Mouse (Mus musculus) kidney, embryonic 15.5 days (tissue): Measurements from ENCODE around the gene Zmiz1. TPM values are rescaled to one million over a fixed set of nuclear protein-coding genes. Genes with fewer than 3 reads are reported as not detected.

Experiments
- ATAC-seq: fragments of 200-750 bp; cut with Nextera tagmentation; replicated peaks from 2 replicates; pipeline ENCODE4 v1.8.0; 2017; ENCODE audit warnings: moderate TSS enrichment; ENCODE audit not compliant: low FRiP score
- H3K27ac ChIP-seq: fragments of 300-500 bp; sonication (generic); 2 replicates; pipeline ENCODE4 v1.5.1; 2015; ENCODE audit warnings: mild to moderate bottlenecking, inconsistent platforms
- H3K27me3 ChIP-seq: fragments of 300-500 bp; sonication (generic); 2 replicates; pipeline ENCODE4 v1.6.1; 2015; ENCODE audit warnings: inconsistent platforms
- H3K36me3 ChIP-seq: fragments of 300-500 bp; sonication (generic); 2 replicates; pipeline ENCODE4 v1.6.1; 2015; ENCODE audit warnings: inconsistent platforms
- H3K4me1 ChIP-seq: fragments of 300-500 bp; sonication (generic); 2 replicates; pipeline ENCODE4 v1.6.1; 2015; ENCODE audit warnings: inconsistent platforms
- H3K4me2 ChIP-seq: fragments of 300-500 bp; sonication (generic); 2 replicates; pipeline ENCODE4 v1.6.1; 2015; ENCODE audit warnings: moderate library complexity, mild to moderate bottlenecking, inconsistent platforms
- H3K4me3 ChIP-seq: fragments of 300-500 bp; sonication (generic); replicated peaks from 2 replicates; pipeline ENCODE4 v1.5.1; 2015; ENCODE audit warnings: mild to moderate bottlenecking, inconsistent platforms
- H3K9ac ChIP-seq: fragments of 300-500 bp; sonication (generic); 2 replicates; pipeline ENCODE4 v1.6.1; 2015; ENCODE audit warnings: mild to moderate bottlenecking, inconsistent platforms
- H3K9me3 ChIP-seq: fragments of 300-500 bp; sonication (generic); replicated peaks from 2 replicates; pipeline ENCODE4 v1.6.1; 2016; ENCODE audit warnings: inconsistent platforms
- WGBS: fragments of 180-500 bp; shearing (Covaris S2); methylation state at CpG from one replicate; pipeline ENCODE4 v1.1.7; 2015; ENCODE audit warnings: mixed read lengths; 5-methylcytosine and 5-hydroxymethylcytosine counted together
- polyA plus RNA-seq: library from polyadenylated mRNA; unstranded; fragments of >200 nt; fragmentation: Nextera tagmentation; extraction: Ambion mirVana; gene quantifications from 2 replicates; pipeline ENCODE4 v1.2.1, GENCODE M21; 2015

Zmiz1 gene
- polyA plus RNA-seq, 1 experiment from 2014 or later: 47.3 TPM

DNA sequence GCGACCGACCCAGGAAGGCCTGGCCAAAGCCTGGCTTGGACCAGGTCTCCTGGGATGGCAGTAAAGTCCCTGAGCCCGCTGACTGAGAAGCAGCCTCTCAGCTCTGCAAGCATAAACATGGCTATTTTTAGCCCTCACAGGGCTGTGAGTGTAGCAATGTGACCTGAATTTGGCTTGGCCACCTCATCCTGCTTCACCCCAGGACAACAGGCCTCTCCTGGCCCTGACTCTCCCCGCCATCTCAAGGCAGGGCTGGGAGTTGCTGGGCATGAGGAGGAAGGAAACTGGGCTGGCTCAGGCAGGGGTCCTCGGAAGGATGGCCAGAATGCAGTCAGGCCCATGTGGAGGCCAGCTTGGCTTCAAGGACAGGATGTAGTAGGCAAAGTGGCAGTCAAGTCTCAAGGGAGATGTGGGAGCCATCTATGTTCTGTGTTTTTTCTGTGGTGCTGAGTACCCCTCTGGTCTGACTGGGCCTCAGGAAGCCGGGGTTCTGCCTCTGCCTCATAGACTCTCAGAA, 29.2 kb downstream of the Zmiz1 start:
- H3K27me3 ChIP-seq: no peaks in the 10 kb centered on the region
- 62% methylated on average over 6 of the region's 6 CpGs for WGBS
- H3K4me2 ChIP-seq: no peak overlapping the region
- no peaks in the 10 kb centered on the region for H3K9me3 ChIP-seq
- H3K36me3 ChIP-seq: no peaks in the 10 kb centered on the region
- H3K9ac ChIP-seq: no peak overlapping the region
- peak overlapping the region; percentile 59 for H3K27ac ChIP-seq
- no peak for ATAC-seq
- H3K4me3 ChIP-seq: no peak overlapping the region
- peaks cover 99% of the 10 kb centered on the region for H3K4me1 ChIP-seq

- WGBS: 65% methylated on average over 6 of the region's 6 CpGs
Observed at GRCm38 (mm10) chr14:25489336-25490078, 30.5 kb downstream of the Zmiz1 start.

GRCm38 (mm10) chr14:25491961-25492360, 33.0 kb downstream of the Zmiz1 start:
- Histone ChIP-seq H3K27me3 (no peaks in the 10 kb centered on the region), H3K9me3 (no peaks in the 10 kb centered on the region), H3K4me2 (no peak overlapping the region), H3K36me3 (no peaks in the 10 kb centered on the region), H3K9ac (no peak overlapping the region), H3K4me3 (no peak overlapping the region), H3K4me1 (peaks cover 100% of the 10 kb centered on the region), H3K27ac (no peak overlapping the region)
- 80% methylated on average over 5 of the region's 5 CpGs for WGBS
- ATAC-seq: no peak

More at GRCm38 (mm10) chr14:25489336-25490078, 30.5 kb downstream of the Zmiz1 start:
- H3K4me3 ChIP-seq: no peak overlapping the region
- no peak overlapping the region for H3K9ac ChIP-seq
- 0 out of 2 replicates have a peak, but pooled peaks have one; percentile 52 for ATAC-seq
- H3K4me2 ChIP-seq: no peak overlapping the region
- H3K4me1 ChIP-seq: peaks cover 99% of the 10 kb centered on the region
- H3K36me3 ChIP-seq: no peaks in the 10 kb centered on the region
- H3K27me3 ChIP-seq: no peaks in the 10 kb centered on the region
- no peaks in the 10 kb centered on the region for H3K9me3 ChIP-seq
- H3K27ac ChIP-seq: 0 out of 2 replicates have a peak overlapping the region, but pooled peaks have one; percentile 0

DNA sequence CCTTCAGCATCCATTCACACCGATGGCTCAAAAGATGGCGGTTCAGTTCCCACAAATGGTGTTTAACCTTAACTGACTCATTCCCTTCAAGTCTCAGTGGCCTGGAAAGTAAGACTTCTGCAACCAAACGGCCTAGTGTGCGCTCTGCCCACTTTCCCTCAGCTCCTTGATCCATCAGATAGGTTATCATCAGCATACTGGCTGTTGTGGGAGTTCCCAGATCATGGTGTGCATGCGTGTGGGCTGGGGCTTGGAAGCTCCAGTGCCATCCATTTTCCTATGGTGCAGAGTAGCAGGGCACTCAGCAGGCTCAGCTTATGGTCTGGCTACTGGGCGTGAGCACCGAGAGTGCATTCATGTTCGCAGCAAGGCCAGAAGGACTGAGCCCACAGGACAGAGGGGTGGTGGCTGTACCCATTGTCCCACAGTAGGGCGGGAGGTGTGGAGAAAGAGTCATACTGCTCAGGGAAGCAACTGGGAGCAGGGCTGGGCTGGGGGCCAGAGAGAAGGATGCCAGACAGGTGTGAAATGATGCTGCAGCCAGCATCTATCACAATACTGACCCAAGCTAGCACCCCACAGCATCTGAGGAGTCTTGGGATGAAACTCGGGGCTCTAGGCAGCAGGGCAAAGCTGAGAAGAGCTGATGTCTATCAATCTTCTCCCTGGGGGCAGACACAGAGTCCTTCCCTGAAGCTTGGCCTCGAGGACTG, 33.7 kb downstream of the Zmiz1 start:
- ATAC-seq: no peak
- H3K9me3 ChIP-seq: no peaks in the 10 kb centered on the region
- no peaks in the 10 kb centered on the region for H3K36me3 ChIP-seq
- WGBS: 69% methylated on average over 11 of the region's 11 CpGs
- no peaks in the 10 kb centered on the region for H3K27me3 ChIP-seq
- H3K4me2 ChIP-seq: no peak overlapping the region
- H3K4me1 ChIP-seq: peaks cover 100% of the 10 kb centered on the region
- H3K4me3 ChIP-seq: no peak overlapping the region
- no peak overlapping the region for H3K9ac ChIP-seq
- H3K27ac ChIP-seq: peak overlapping the region; percentile 42; the same call in 1 of the 2 replicates

- H3K36me3 ChIP-seq: no peaks in the 10 kb centered on the region
- H3K4me2 ChIP-seq: no peak overlapping the region
- peak overlapping the region; percentile 42; the same call in 1 of the 2 replicates for H3K27ac ChIP-seq
- H3K9ac ChIP-seq: no peak overlapping the region
- 54% methylated on average over 22 of the region's 22 CpGs for WGBS
- no peaks in the 10 kb centered on the region for H3K9me3 ChIP-seq
- no peak; the same call in 1 of the 2 replicates for ATAC-seq
- no peaks in the 10 kb centered on the region for H3K27me3 ChIP-seq
- peaks cover 100% of the 10 kb centered on the region for H3K4me1 ChIP-seq
- H3K4me3 ChIP-seq: no peak overlapping the region
Observed at GRCm38 (mm10) chr14:25493301-25494241, 34.6 kb downstream of the Zmiz1 start.

DNA sequence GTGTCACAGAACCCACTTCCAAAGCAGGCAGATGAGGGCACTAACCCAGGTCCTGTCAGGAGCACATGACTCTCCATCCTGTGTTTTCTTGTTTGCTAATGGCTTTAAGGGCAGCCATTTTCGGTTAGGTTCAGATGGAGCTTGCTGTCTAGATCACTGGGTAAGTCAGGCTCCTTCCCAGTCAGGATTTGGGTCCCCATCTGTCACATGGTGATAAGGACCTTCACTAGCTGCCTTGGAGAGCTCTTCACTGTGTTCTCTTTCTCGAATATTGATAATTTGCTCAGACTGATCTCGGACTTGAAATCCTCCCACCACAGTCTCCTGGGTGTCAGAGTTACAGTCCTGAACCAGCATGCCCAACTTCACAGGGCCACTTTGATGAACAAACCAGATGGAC, 35.8 kb downstream of the Zmiz1 start:
- Histone ChIP-seq H3K9ac (no peak overlapping the region), H3K4me1 (peaks cover 100% of the 10 kb centered on the region), H3K4me2 (no peak overlapping the region), H3K27ac (no peak overlapping the region), H3K36me3 (no peaks in the 10 kb centered on the region), H3K4me3 (no peak overlapping the region), H3K9me3 (no peaks in the 10 kb centered on the region), H3K27me3 (no peaks in the 10 kb centered on the region)
- 67% methylated on average over 3 of the region's 3 CpGs for WGBS
- no peak for ATAC-seq

DNA sequence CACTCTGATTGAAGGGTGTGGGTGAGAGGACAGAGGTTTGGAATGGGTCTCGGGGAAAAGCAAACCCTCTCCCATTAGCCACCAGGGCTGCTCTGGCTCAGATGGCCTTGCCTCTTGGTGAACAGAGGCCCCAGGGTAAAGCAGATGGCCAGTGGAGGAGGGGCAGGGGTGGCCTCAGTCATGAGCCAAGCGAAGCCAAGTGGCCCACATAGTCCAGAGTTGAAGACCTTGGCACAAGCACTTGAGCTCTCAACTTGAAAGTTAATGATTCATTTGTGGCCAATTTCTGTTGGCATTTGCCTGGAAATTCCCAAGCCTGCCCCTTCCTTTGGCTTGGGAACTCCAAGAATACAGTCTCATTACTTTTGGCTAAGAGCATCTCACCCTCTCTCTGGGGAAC, 37.1 kb downstream of the Zmiz1 start:
- Histone ChIP-seq H3K4me3 (no peak overlapping the region), H3K4me1 (peaks cover 100% of the 10 kb centered on the region), H3K27ac (peak overlapping the region; percentile 45; the same call in 1 of the 2 replicates), H3K27me3 (no peaks in the 10 kb centered on the region), H3K9ac (no peak overlapping the region), H3K36me3 (no peaks in the 10 kb centered on the region), H3K9me3 (no peaks in the 10 kb centered on the region), H3K4me2 (no peak overlapping the region)
- ATAC-seq: no peak
- 44% methylated on average over 2 of the region's 2 CpGs for WGBS

- Histone ChIP-seq H3K36me3 (no peaks in the 10 kb centered on the region), H3K9me3 (no peaks in the 10 kb centered on the region), H3K4me1 (peaks cover 95% of the 10 kb centered on the region), H3K27me3 (no peaks in the 10 kb centered on the region), H3K4me2 (no peak overlapping the region), H3K4me3 (no peak overlapping the region), H3K27ac (peak overlapping the region; percentile 70), H3K9ac (no peak overlapping the region)
- WGBS: 48% methylated on average over 3 of the region's 3 CpGs
- ATAC-seq: no peak; the same call in 1 of the 2 replicates
Observed at GRCm38 (mm10) chr14:25496989-25497388, 38.0 kb downstream of the Zmiz1 start.

DNA sequence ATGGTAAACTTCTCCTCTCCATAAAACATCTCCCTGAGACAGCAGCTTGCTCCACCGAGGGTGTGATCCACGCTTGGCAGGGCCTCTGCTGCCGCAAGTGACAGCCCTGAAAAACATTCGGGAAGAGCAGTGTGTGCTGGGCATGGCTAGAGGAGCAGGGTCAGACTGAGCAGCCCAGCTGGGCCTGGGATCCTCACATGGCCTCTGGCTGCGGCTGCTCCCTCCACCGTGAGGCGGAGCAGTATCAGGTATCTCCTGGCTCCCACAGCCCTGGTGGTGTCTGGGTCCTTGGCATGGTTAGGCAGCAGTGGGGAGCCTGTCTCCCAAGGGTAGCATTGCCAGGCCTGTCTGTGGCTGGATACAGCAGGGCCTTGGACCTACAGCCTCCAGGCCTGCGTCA, 38.6 kb downstream of the Zmiz1 start:
- peaks cover 4% of the 10 kb centered on the region for H3K36me3 ChIP-seq
- H3K4me3 ChIP-seq: no peak overlapping the region
- 25% methylated on average over 8 of the region's 8 CpGs for WGBS
- H3K27me3 ChIP-seq: no peaks in the 10 kb centered on the region
- no peaks in the 10 kb centered on the region for H3K9me3 ChIP-seq
- peak; percentile 84 for ATAC-seq
- H3K4me1 ChIP-seq: peaks cover 89% of the 10 kb centered on the region
- H3K4me2 ChIP-seq: no peak overlapping the region; the same call in 1 of the 2 replicates
- H3K9ac ChIP-seq: no peak overlapping the region
- peak overlapping the region; percentile 70 for H3K27ac ChIP-seq

DNA sequence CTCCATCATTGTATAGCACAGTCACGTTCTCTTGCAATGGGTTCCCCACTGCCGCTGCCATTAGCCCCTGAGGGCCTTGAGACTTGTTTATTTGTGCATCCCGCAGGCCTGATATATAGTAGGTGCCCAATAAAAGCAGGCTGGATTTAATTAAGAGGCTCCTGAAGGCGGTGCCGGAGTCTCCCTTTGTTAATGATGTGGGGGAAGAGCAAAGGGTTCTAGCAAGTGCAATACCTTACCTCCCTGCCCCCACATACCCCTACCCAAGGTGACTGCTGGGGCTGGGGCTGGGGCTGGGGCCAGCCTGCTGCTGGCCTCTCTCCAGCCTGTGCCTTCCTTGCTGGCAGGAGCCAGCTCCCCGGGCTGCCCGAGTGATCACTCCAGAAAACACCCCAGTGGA, 39.4 kb downstream of the Zmiz1 start:
- Histone ChIP-seq H3K36me3 (peaks cover 12% of the 10 kb centered on the region), H3K9ac (no peak overlapping the region), H3K4me2 (no peak overlapping the region), H3K4me1 (peaks cover 81% of the 10 kb centered on the region), H3K27me3 (no peaks in the 10 kb centered on the region), H3K9me3 (no peaks in the 10 kb centered on the region), H3K27ac (peak overlapping the region; percentile 70), H3K4me3 (no peak overlapping the region)
- WGBS: 32% methylated on average over 7 of the region's 7 CpGs
- no peak for ATAC-seq

DNA sequence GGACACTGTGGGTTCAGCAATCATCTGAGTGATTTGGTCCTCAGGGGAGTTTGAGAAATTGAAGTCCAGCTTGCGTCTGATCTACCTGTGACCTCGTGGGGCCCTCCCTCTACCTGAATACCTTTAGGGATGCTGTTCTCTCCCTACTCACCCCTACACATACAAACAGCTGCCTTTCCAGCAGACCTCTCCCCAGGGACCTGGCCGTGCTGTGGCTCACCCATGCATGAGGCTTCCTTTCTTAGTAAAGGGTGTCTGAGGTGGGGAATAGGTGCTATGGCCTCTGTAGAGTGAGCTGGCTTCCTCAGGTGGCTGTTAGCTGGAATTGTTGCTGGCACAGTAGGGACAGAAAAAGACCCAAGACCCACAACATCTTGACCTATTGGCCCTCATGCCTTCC, 40.5 kb downstream of the Zmiz1 start:
- H3K9ac ChIP-seq: no peak overlapping the region
- H3K36me3 ChIP-seq: peaks cover 23% of the 10 kb centered on the region
- WGBS: 61% methylated on average over 3 of the region's 3 CpGs
- H3K27me3 ChIP-seq: no peaks in the 10 kb centered on the region
- H3K4me1 ChIP-seq: peaks cover 70% of the 10 kb centered on the region
- H3K4me3 ChIP-seq: no peak overlapping the region
- no peaks in the 10 kb centered on the region for H3K9me3 ChIP-seq
- no peak overlapping the region for H3K27ac ChIP-seq
- no peak overlapping the region for H3K4me2 ChIP-seq
- ATAC-seq: no peak
